Mouse (Mus musculus) forebrain, embryonic 10.5 days (tissue): Measurements from ENCODE around the gene 4931423N10Rik. TPM values are rescaled to one million over a fixed set of nuclear protein-coding genes. Genes with fewer than 3 reads are reported as not detected.

Experiments used
- polyA plus RNA-seq: library from polyadenylated mRNA; unstranded; fragments of >200 nt; fragmentation: Nextera tagmentation; extraction: Ambion mirVana; gene quantifications from 2 replicates; pipeline ENCODE4 v1.2.1, GENCODE M21; 2016

4931423N10Rik gene
- polyA plus RNA-seq, 1 experiment from 2014 or later, result not detected

Other genes with a start within 250 kb of the 4931423N10Rik start
- gene Abi1, start 167.2 kb upstream of the 4931423N10Rik start, polyA plus RNA-seq, result 36.1 and 37.7 TPM in 2 replicates
- 27.8 and 28.8 TPM in 2 replicates for gene Acbd5, start 139.3 kb upstream of the 4931423N10Rik start, polyA plus RNA-seq
- 19.5 and 20.3 TPM in 2 replicates for gene Mastl, start 51.5 kb upstream of the 4931423N10Rik start, polyA plus RNA-seq
- gene Yme1l1, start 51.1 kb upstream of the 4931423N10Rik start, polyA plus RNA-seq, result 72.2 and 74.7 TPM in 2 replicates
- gene Nxph2, start 113.8 kb downstream of the 4931423N10Rik start, polyA plus RNA-seq, result not detected in 2 replicates